Mouse (Mus musculus) lung, adult 18-20 months (tissue): Measurements from ENCODE around the gene Th.

ENCODE experiments used
- DNase-seq, 2 experiments: peaks; one replicate each; pipeline ENCODE4 v3.0.0; 2022; ENCODE audit warnings: mixed read lengths in 2 of 2

Th gene

GRCm38 (mm10) chr7:142931028-142931427 lies at the start of gene Th:
Gene Th (minus strand): TSS chr7:142931128.
- no peak for DNase-seq

DNA sequence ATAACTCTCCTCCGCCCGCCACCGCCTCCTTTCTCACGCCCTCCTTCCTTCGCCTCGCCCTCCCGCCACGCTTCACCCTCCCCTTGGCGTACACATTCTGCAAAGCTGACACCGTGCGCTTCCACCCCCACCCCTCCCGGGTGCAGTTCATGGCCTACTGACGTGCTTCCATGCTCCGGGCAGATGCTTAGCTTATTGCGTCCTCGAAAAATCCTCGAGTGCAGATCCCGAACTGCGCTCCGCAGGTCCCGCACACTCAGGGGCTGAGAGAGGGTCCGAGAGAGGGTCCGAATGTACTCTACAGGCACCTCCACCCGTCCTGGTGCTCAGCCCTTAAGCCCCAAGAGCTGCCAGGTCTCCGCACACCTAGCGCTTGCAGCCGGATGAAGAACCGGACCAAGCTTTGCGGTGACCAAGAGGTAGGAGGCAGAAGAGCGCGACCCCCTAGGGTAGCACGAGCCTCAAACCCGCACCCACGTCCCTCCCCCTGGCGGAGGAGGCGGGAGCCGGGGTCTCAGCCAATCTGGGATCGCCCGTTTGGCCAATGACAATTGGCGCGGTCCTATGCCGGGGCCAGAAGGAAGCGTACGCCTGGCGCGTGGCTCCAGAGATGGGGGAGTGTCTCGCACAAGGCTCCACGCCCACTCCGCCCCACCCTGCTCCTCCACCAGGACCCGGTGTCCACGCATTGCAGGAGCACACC lies 38.0 kb upstream of the Th start, which contains the start of gene Ascl2:
Gene Ascl2 (minus strand): TSS at position 456 of the 703 bp plus-strand sequence.
- DNase-seq = peak; percentile 9 to 24

GRCm38 (mm10) chr7:142967884-142968808 lies 37.2 kb upstream of the Th start:
- peak; percentile 38 to 52 for DNase-seq

DNA sequence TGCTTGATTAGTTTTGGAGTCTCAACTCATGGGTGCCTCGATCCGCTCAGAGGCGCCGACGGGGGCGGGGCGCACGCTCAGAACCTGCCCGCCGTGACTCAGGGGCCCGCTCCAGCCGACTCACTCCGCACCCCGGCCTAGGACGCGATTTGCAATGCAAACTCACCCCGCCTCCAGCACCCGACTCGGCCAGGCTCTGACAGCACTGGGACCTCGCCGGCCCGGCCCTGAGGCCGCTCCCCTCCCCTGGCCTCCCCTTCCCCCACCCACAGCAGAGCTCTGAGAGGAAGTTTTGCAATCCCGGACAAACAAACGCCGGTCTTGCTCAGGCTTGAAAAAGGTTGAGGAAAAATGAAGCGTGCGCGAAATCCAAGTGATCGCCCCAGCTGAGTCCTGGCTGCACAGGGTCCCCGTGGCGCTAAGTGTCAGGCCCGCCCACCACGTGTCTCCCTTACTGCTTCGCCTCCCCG lies 36.5 kb upstream of the Th start:
- peak; percentile 64 to 73 for DNase-seq

DNA sequence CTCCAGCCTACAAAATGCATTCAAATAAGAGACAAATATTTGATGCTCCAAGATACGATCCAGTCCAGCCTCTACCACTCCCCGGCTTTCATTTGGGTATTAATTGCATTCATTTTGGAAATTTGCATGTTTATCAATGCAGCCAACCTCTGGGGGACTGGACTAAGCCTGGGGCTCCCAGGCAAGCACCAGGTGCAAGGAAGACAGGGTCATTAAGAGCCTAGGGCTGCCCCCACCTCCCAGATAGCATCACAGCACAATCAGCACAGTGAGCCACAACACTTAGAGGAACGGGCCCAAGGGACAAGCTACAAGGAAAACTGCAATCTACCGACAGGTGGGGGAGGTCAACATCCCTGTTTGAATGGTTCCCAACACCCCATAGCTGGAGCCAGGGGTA lies 28.8 kb upstream of the Th start:
- DNase-seq = no peak

GRCm38 (mm10) chr7:142958817-142959216 lies 27.9 kb upstream of the Th start:
- DNase-seq = no peak

GRCm38 (mm10) chr7:142956018-142956417 lies 25.1 kb upstream of the Th start:
- no peak for DNase-seq

GRCm38 (mm10) chr7:142949568-142949967 lies 18.6 kb upstream of the Th start:
- no peak for DNase-seq

GRCm38 (mm10) chr7:142937631-142938030 lies 6.7 kb upstream of the Th start:
- no peak for DNase-seq

DNA sequence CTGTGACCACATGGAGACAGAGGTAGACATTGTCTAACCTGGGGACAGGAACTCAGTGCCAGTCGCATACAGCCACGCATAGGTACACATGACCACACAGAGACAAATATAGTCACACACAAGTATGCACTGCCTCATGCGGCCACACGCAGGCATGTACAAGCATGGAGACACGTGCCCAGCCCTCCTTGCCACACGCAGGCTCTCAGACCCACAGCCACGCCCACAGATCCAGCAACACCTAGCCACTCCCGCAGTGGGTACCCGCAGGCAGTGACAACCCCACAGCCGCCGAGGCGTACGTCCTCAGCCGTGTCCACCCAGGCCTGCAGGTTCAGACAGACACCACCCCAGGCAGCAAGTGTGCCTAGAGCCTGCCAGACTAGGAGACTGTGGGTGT lies 4.8 kb upstream of the Th start:
- DNase-seq = peak in 1 of 2 experiments; percentile 8

DNA sequence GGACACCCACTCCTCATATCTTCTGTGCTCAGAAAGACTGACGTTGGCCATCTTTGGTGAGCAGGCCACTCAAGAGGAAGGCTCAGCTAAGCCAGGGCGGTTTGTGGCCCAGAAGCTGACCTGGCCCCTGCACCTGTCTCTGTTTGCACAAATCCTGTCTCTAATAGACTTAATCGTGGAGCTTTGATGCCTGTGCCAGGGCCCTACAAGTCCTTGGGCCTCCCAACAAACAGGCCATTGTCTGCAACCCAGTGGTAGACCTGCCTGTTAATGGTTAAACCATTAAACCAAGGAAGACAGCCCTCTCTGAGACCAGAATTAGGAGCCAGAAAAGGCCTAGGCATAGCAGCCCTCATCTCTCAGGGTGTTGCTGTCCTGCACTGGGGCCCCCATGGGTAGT lies 1.5 kb upstream of the Th start:
- DNase-seq = no peak

GRCm38 (mm10) chr7:142929516-142929915 lies 1.4 kb downstream of the Th start:
- DNase-seq = no peak

DNA sequence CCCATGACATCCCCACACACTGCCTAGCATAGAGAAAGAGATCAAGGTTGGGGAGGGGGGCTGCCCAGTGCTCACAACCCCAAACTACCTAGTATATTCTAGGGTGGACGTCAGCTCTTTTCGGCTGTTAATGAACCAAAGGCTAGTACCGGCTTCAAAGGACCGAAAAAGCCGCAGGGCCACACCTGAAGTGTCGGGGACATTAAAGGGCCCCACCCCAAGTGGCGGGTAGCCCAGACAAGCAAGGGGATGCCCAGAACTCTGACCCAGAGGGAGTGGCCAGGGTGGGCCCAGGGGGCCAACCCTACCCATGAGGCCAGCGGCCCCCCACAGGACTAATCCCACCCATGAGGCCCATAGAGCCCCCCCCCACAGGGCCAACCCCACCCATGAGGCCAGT lies 3.6 kb downstream of the Th start:
- DNase-seq = no peak

GRCm38 (mm10) chr7:142918641-142919628 lies 12.0 kb downstream of the Th start:
- peak; percentile 66 to 73 for DNase-seq

DNA sequence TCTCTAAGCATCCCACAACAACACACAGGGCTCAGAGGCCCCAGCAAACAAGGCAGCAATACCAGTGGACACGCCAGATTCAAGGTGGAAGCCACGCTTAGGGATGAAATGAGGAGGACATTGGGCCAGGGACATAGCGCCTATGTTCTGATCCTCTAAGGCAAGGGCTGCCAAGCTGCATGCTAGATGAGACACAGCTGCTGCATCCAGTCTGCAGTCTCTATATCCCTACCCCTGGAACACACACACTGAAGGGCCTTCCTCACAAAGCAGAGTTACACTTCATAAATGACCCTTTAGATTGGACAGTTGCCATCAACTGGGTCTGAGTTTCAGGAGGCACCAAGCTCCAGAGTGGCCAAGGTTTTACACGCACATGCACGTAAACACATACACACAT lies 13.3 kb downstream of the Th start:
- DNase-seq = no peak

- no peak for DNase-seq
These were observed 14.8 kb downstream of the Th start for GRCm38 (mm10) chr7:142916178-142916577.

- no peak for DNase-seq
These were observed 19.2 kb downstream of the Th start for GRCm38 (mm10) chr7:142911682-142912081.

DNA sequence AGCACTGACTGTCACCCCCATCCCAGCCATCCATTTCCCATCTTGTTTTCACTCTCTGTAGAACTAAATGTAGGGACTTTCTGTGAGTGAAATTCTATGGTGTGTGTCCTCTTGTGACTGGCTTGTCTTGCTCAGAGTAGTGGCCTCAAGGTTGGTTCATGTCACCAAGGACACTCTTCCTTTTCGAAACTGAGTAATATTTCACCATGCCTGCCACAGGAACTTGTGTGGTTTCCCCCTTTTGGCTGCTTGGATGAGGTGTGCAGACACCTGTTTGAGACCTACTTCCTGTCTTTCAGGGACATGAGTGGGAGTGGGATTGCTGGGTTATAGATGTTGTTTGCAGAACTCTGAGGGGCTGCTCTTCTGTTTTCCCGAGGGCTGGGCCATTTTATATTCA lies 20.8 kb downstream of the Th start:
- no peak for DNase-seq

GRCm38 (mm10) chr7:142909622-142910021 lies 21.3 kb downstream of the Th start:
- no peak for DNase-seq

DNA sequence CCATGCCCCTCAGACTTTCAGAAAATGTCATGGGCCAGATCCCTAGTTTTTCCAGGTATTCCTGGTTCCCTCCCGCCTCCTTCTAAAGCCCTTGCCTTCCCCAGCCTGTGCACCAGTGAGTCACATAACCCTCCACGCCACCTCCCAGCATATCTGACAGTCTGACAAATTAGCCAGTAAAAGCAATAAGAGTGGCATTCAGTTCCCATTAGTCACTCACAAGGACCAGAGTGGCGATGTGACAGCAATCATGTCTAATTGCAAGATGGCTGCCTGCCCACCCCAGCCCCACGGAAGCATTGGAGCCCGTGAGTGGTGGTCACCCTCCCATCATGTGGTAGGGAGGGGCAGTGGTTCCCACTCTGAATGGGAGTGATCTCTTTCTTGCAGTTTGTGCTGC lies 25.3 kb downstream of the Th start:
- no peak for DNase-seq

GRCm38 (mm10) chr7:142904331-142904730 lies 26.6 kb downstream of the Th start:
- no peak for DNase-seq

DNA sequence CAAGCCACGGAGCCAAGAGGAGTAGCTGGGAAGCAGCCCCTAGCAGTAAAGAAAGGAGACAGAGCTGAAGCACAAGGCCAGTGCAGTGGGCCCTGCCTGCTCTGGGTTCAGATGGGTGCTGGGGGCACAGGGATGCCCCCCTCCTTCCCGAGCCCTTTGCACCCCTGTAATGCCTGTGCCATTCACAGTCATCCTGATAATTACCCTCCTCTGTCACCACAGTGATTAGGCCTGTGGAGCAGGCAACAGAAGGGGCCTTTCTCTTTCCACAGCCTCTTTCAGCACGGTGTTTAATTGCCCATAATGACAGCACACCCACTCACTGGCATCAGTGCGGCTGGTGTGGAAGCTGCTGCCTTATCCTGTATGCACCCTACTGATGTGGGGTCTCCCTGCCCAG lies 28.0 kb downstream of the Th start:
- no peak for DNase-seq

GRCm38 (mm10) chr7:142901774-142902173 lies 29.2 kb downstream of the Th start:
- no peak for DNase-seq
